Mouse (Mus musculus) c-Kit-positive CD71-positive TER-119-negative erythroid progenitor cells, embryonic 14.5 days (primary cell): ENCODE data around the gene Ippk.
A peak's percentile ranks its signal among the peaks of the same experiment; 100 is the strongest.

Source experiments
- DNase-seq: peaks from one replicate; pipeline ENCODE4 v3.0.0-alpha.2; 2013; ENCODE audit warnings: low read depth

The Ippk gene

DNA sequence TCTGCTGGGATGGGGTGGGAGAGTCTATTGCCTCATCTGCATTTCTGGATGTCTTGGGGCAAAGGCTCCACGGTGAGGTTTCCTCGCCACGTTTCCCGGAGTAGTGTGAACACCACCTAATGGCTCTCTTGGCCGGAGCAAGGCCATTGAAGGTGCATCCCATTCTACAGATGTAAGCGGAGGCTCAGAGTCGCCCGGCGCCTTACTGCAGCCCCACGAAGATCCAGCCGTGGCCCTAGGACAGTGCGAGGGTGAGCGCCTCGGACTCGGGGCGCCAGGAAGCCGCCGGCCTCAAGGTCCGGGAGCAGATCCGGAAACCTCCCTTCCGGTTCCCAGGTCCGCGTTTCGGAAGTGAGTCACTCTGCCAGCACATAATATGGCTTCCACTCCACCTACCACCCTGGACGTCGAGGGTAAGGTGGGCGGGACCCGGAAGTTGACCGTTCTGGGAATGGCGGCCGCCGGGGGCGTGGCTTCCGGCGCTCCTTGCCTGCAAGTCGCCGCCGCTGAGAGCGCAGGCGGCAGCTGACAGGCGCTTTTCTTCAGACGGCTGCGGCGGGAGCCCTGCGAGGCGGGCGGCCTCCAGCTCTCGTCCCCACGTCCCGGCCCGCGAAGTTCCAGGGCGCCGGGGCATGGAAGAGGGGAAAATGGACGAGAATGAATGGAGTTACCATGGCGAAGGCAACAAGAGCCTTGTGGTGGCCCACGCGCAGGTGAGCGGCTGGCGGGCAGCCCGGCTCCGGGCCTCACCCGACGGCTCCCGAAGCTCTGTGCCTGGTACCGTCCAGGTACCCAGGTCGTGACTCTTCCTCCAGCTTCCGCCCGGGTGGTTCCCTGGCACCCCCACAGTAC, at the start of gene Ippk:
TSS of gene Ippk (plus strand) at position 496 of the 852 bp plus-strand sequence.
- DNase-seq: peak; percentile 96

DNA sequence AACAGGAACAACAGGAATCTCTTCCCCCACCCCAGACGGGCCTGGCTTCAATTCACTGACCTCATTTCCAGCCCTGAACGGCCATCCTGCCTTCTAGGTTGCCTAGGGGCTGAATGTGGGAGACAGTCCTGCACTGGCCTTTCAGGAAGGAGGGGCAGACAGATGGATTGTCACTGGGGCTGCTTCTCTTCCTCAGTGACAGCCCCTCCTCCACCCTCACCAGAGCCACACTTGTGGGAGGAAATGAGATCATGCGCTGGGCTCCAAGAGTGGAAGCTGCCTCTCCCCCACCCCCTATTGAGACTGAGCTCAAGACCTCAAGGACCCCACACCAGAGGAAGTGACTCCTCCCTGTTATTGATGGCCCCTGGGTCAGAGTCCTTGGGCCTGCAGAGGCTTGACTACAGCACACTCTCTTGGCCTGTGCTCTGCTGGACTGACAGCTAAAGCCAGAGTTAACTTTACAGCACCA, 49.6 kb upstream of the Ippk start:
- DNase-seq: no peak

DNA sequence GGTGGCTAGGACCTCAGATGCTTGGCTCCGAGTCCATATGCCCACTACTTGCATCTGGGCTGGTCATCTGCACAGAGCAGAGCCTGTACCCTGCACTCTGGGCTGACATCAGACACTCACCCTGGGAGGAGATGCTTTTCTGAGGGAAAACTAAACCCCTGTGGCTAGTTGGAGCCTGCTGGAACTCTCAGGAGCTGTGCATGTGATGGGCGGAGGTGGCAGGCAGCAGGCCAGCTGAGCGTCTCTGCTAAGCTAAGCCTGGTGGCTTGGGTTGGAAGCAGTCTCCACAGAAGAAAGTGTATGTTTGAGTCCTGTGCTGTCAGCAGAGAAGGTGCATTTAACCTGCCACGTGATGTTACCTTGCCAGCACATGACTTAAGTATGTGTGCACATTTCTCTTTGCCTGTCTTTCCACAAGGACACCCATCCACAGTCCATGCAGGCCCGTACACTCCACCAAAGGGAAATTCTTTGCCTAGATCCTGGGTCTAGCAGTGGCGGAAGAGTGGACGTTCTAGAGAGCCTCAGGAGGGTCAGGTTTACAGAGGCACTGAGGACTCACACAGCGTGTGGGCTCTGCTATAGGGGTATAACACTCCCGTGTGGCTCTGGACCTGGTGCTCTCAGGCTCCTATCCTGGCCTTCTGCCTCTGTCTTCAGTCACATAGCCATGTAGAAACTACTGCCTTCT, 48.5 kb upstream of the Ippk start:
- no peak for DNase-seq

DNA sequence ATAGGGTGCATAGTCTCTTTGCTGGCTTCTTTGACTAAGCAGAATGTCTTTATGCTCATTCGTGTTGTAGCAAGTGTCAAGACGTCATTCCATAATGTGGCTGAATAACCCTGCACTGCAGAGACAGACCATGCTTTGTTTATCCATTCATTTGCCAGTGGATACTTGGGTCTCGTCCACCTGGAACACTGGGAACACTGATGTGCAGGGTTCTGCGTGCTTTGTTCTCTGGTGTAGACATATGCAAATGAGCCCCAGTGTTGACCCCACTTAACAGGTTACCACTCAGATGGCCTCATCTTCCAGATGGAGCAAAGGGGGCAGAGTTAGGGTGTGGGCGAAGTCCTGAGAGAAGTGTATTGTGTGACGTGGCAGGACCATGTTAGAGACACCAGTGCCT, 46.7 kb upstream of the Ippk start:
- no peak for DNase-seq

DNA sequence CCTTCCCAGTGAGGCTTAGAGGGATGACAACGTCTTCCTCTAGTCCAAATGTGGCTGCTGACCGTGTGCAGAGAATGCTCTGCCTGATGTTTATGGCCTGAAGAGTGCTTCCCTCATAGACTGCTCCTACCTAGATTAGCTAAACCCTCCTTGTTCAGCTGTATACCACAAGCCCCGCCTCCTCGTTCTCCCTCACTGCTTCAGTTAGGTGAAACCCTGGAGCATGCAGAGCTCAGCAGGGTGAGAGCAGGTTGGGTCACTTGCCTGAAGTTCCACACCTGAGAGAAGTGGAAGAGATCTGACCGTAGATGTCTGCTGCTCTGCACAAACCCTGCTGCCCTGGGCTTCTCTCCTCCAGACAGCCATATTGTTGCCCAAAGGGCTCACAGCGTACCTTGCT, 46.3 kb upstream of the Ippk start:
- DNase-seq: no peak

DNA sequence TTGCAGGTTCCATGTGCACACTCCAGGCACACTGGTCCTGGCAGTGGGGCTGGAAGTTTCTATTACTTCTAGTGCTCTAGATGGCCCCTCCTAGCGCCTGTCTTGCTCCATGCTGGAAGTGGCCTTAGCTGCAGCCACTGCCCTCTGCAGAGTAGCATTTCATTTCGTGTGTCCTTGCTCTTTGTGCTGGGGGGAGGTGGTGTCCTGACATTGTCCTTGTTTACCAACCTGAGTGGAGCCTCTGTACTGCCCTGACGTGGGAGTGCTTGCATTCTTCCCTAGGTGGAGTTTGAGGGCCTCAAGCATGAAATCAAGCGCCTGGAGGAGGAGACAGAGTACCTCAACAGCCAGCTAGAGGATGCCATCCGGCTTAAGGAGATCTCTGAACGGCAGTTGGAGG, 43.4 kb upstream of the Ippk start:
- DNase-seq: no peak

DNA sequence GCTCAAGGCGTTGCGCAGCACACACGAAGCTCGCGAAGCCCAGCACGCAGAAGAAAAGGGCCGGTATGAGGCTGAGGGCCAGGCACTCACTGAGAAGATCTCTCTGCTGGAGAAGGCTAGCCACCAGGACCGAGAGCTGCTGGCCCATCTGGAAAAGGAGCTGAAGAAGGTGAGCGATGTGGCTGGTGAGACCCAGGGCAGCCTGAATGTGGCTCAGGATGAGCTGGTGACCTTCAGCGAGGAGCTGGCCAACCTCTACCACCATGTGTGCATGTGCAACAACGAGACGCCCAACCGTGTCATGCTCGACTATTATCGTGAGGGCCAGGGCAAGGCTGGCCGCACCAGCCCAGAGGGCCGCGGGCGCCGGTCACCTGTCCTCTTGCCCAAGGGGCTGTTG, 41.7 kb upstream of the Ippk start:
- DNase-seq: no peak

DNA sequence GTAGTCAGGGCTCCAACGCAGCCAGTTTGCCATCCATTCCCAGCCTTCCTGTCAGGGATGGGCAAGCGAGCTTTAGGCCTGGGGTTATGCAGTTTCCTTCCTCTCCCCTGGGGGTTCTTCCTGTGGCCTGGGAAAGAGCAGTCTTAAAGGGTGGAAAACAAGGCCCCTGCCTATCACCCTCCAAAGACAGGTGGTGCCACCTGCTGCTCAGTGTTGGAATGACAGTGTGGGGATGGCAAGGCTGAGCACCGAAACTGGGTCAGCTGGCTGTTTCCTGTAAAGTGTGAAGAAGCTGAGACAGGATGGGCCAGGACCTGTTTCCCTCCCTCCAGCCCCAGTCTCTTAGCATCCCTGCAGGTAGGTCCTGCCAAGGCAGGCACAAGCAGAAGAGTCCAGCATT, 39.8 kb upstream of the Ippk start:
- peak; percentile 65 for DNase-seq

DNA sequence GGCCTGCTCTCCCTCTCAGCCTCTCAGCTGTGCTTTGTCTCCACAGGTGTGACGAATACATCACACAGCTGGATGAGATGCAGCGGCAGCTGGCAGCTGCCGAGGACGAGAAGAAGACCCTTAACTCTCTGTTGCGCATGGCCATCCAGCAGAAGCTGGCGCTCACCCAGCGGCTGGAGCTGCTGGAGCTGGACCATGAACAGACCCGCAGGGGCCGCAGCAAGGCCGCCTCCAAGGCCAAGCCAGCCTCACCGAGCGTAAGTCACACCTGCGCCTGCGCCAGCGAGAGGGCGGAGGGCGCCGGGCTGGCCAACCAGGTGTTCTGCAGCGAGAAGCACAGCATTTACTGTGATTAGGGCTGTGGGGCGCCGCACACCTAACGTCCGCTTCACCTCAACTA, 38.1 kb upstream of the Ippk start:
- no peak for DNase-seq

DNA sequence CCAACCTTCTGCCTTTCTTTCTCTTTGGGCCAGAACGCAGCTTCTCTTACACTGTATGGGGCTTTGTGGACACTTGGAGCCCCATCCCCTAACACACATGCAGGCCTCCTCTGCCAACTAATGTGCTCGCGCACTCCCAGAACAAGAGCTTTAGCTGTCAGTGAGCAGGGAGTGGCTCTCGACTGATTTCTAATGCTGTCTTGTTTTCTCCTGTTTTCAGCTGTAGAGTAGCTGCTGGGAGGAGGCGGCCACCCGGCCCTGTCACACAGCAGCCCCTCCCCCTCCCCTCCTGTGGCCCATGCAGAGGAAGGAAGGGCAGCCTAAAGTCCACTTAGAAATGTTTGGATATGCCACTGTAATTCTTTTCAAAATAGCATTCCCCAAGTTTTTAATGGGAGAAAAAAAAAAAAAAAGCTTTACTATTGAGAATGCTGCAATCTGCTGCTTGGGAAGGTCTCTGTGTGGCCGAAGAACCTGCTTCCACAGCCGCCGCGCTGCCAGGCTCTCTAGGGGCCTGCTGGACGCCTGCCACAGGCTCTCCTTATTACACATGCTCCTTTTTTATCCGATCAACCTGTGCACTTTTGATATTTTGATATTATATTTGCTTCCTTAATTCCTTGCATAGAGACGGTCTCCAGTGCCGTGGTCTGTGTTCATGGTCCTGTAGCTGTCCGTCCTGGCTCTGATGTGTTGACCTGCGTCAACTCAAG, 36.1 kb upstream of the Ippk start:
- no peak for DNase-seq

DNA sequence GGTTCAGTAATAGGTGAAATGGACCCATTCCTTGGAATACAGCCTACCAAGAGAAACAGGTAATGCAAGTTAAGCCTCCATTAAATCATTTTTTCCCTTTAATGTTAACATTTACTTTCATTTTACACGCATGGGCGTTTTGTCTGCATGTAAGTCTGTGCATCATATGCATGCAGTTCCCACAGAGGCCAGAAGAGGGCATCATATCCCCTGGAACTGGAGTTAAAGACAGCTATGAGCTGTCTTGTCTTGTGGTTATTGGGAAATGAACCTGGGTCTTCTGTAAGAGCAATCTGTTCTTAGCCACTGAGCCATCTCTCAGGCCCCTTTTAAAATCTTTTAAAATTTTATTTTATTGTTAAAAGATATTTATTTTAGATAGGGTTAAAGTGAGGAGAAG, 29.7 kb upstream of the Ippk start:
- peak; percentile 27 for DNase-seq

DNA sequence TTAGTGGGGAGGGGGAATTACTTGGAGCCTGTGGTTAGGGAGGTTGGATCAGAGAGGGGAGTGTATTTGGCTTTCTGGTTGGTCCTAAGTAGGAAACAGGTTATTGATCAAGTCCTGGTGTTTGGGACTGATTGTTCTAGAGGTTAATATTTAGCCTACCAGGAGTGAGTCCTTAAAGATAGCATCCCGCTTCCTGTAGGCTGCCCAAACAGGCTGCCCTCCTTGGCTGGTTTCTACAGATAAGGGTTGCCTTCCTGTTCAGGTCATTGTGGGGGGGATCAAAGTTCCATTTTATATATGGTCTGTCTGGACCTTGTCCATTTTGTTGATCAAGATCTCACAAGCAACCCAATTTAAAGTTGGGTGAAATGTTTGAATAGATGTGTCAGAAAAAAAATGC, 27.5 kb upstream of the Ippk start:
- DNase-seq: no peak

DNA sequence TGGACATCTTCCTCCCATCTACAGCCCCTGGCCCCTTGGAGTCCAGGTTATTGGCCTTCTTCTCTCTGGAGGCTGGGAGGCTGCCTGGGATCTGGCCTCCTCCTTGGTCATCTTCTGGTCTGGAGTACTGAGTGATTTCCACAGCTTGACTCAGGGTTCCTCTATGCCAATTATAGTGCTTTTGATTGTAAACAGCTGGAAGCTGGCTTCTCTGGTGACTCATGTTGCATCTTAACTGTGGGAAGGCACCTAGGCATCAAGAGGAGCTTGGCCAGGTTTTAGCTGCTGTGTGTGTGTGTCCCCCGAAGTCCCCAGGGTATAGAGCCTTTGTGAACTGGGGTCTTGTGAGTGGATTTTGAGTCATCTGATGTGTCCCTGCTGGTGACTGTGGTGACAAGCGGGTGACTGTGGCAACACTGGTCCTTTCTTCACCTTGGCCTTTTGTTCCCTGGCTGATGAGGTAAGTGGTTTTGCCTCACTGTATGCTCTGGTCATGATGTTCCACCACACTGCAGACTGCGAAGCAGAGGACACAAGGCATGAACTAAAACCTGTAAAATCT, 26.1 kb upstream of the Ippk start:
- no peak for DNase-seq

DNA sequence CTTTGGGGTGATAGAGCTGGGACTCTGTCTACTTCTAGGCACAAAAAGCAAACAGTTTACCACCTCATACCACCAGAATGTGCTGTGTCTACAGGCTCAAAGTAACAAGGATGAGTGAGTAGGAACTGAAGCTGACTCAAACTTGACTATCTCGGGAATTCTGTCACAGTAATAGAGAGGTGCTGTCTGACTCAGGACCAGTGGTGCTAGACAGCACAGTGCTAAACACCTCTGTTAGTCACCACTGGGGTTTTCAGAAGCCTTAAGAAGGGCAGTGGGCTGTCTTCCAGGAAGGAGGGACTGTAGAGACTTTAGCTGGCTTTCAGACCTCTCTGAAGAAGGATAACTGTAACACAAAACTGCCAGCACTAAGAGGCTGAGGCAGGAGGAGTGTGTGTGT, 24.3 kb upstream of the Ippk start:
- no peak for DNase-seq

DNA sequence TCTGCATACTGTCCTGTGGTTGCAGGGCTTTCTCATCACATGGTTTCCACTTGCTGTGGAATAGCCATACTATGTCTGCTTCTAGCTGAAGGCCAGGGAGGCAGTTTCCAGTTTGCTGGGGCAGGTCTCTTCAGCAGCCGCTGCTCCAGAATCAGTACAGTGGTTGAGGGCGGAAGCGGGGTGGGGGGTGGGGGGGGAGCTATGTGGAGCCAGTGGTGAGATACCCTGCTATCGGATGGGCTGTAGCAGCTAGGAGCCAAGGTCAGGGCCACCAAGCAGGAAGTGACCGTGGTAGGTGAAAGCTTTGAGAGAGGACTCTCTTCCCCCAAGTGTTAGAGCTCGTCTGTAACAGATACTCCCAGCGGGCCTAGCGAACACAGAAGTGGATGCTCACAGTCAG, 22.9 kb upstream of the Ippk start:
- no peak for DNase-seq

DNA sequence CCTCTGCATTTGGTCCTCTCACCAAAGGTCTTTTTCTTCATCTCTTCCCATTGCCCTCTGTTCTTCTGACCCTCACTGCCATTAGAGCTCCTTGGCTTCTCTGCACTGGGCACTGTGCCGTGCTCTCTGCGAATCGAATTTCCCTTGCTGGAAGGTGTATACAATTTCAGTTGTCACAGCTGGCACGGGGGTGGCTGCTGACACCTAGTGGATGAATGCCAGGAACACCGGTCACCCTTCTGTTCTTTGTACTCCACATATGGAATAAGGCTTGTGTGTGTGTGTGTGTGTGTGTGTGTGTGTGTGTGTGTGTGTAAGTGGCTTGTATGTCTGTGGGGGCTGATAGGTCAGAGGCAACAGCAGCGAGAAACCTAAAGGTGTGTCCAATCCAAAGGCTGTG, 20.9 kb upstream of the Ippk start:
- no peak for DNase-seq

DNA sequence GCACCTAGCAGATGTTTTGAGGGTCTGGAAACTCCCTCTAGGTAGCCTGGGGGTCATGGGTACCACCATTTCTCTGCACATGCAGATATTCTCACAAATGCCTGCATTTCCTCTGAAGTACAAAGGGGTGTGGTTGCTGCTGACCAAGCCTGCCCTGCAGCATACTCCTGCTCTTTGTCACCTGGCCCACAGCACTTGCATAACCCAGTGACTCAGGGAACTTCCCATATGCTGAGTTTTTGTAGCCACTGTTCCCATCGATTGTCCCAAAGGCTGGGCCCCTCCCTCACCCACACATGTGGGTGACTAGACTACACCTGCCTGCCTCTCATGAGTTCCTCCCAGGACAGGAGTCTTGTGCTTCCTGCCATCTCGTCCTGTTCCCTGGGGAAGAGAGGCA, 18.4 kb upstream of the Ippk start:
- DNase-seq: no peak

DNA sequence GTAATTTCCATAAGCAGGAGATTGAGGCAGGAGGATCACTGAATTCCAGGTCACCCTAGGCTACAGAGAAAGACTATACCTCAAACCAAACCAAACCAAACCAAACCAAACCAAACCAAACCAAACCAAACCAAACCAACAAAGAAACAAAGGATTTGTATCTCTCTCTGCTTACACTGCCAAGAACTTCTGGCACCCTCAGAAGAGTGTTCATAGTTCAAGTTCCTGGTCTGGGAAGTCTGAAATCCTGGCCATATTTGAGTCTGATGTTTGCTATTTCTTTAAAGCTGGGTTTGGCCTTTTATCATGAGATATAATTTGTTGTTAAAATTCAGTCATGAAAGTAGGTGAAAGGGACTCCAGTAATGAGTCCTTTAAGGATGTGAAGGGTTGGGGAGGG, 13.3 kb upstream of the Ippk start:
- no peak for DNase-seq

DNA sequence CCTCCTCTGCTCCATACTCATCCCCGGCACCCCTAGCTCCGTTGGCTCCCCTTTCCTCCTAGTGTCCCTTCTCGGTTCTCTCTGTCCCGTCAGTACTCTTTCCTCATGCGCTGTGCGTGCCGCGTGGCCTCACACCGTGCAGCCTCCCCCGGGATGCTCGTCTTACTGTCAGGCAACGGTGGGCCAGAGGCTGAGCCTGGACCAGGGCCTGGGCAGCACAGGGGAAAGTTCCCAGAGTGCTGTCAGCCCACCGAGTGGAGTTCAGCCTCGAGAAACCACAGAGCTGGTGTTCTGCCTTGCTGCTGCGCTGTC, 513 bp downstream of the Ippk start:
- DNase-seq: peak; percentile 34

DNA sequence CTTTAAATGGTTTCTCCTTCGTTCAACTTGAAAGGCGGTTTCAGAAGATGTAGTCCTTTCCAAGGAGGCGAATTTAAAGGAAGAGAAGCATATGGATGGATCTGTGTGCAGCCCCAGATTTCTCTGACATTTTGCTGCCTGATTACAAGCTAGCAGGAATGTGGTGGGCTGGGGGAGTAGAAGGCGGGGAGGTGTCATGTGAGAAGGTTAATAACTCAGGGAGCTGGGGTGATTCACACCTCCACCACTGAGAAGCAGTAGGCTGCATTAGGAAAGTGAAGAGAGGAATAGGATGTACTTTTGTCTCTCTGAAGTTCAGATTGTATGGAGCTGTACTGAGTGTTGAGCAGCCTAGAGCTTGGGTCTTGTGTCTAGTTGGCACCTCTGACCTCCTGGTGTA, 910 bp downstream of the Ippk start:
- DNase-seq: no peak

DNA sequence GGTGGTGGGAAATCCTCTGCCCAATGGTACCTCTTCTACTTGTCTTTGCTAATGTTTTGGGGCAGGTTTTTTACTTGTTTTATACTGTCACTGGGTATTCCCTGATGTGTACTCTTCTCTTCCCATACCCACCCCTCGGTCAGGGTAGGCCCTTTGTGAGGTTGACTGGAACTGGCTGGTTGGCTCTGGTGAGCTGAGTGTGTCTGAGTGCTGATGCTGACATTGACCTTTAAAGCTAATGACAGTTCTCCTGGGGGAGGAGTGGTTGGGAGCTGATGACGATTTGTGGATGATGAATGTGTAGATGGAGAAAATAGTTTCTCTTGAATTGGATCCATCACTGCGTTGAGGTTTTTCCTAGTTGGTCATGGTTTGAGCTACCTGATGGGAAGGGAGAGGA, 5.7 kb downstream of the Ippk start:
- DNase-seq: no peak

DNA sequence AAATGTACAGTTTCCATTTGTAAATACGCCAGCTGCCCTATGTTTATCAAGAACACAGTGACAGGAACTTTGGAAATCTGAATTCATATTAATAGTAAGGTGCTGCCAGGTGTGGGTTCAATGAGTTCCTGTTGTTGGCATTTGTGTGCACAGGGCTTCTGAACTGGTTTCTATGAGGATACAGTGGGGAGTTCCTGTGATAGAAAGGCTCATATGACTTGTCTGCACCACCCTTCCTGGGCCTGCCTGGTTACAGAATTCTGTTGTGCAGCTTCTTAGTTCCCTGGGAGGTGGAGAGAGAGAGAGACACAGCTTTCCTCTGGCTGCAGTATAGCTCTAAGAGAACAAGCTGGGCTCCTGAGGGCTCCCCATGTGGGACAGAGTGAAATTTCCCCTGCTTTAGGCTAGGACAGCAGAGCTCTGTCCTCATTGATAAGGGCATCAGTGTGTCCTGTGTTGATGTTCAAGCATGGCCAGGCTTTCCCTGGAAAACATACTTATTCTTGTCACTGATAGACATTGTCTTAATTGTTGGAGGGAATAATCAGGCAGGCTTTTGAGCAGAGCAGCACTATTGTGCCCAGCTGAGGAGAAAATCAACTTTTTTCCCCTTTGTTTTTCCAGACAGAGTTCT, 7.1 kb downstream of the Ippk start:
- no peak for DNase-seq
